Comparison of ENCODE assay signal across 25 mouse cellular contexts in the genomic region with DNA sequence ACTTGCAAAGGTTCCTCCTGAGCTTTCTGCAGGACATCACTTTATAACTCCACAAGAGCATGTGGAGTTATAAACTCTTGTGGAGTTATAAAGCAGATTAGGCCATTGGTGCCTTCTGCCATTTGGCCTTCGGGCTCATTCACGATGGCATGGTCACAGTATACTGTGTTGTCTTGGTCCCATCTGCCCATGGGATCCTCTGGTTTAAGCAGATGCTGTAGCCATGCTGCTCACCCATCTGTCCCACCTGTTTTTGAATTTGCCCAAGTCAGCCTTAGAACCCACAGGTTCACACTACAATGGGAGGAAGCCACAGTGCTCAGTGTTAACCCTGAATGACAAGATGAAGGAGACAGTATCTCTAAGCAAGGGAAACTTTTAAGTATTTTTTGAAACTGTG.
"Had no signal": no experiment of that assay in that cellular context is flagged by ENCODE, and none has a peak within 500 bp of the region (broad histone marks: within the 10 kb centered on the region; RNA-seq: fewer than 3 reads in every experiment).

No protein-coding gene starts in this region.

- H3K4me1 ChIP-seq: kidney, embryonic 15.5 days; limb, embryonic 10.5 days; limb, embryonic 13.5 days; liver, embryonic 12.5 days; liver, embryonic 15.5 days; lung, embryonic 15.5 days; megakaryocyte, embryonic 14.5 days; midbrain, embryonic 10.5 days; midbrain, embryonic 13.5 days had no signal

- DNase-seq: kidney, adult 8-10 months; kidney, postnatal 10 days; kidney, postnatal 36 days; layer of hippocampus, postnatal 36 days; liver; lung, adult 18-20 months; lung, postnatal 10 days; lung, postnatal 36 days; right cerebral cortex, adult 18-20 months; right cerebral cortex, postnatal 14 days; right cerebral cortex, postnatal 4 days; thymus, adult 2 months; thymus, postnatal 14 days; thymus, postnatal 4 days had no signal

- H3K4me3 ChIP-seq: kidney, embryonic 15.5 days; limb, embryonic 10.5 days; limb, embryonic 13.5 days; liver, embryonic 12.5 days; liver, embryonic 15.5 days; lung, embryonic 15.5 days; megakaryocyte, embryonic 14.5 days; midbrain, embryonic 10.5 days; midbrain, embryonic 13.5 days; neural tube, embryonic 13.5 days had no signal

- H3K4me2 ChIP-seq: kidney, embryonic 15.5 days; limb, embryonic 13.5 days; liver, embryonic 12.5 days; liver, embryonic 15.5 days; lung, embryonic 15.5 days; midbrain, embryonic 13.5 days; neural tube, embryonic 13.5 days had no signal

- H3K36me3 ChIP-seq: kidney, embryonic 15.5 days; limb, embryonic 10.5 days; limb, embryonic 13.5 days; liver, embryonic 12.5 days; liver, embryonic 15.5 days; lung, embryonic 15.5 days; midbrain, embryonic 10.5 days; midbrain, embryonic 13.5 days; neural tube, embryonic 13.5 days had no signal

- H3K9me3 ChIP-seq: kidney, embryonic 15.5 days; limb, embryonic 10.5 days; limb, embryonic 13.5 days; liver, embryonic 12.5 days; liver, embryonic 15.5 days; lung, embryonic 15.5 days; megakaryocyte, embryonic 14.5 days; midbrain, embryonic 10.5 days; midbrain, embryonic 13.5 days; neural tube, embryonic 13.5 days had no signal

- H3K27me3 ChIP-seq: kidney, embryonic 15.5 days; limb, embryonic 13.5 days; liver, embryonic 12.5 days; liver, embryonic 15.5 days; lung, embryonic 15.5 days; megakaryocyte, embryonic 14.5 days; midbrain, embryonic 13.5 days; neural tube, embryonic 13.5 days had no signal

- H3K9ac ChIP-seq: kidney, embryonic 15.5 days; limb, embryonic 13.5 days; liver, embryonic 12.5 days; liver, embryonic 15.5 days; lung, embryonic 15.5 days; midbrain, embryonic 13.5 days; neural tube, embryonic 13.5 days had no signal

- ATAC-seq: liver, embryonic 12.5 days; midbrain, embryonic 13.5 days had no signal

- H3K27ac ChIP-seq: kidney, embryonic 15.5 days; limb, embryonic 10.5 days; limb, embryonic 13.5 days; liver, embryonic 12.5 days; liver, embryonic 15.5 days; lung, embryonic 15.5 days; midbrain, embryonic 10.5 days; midbrain, embryonic 13.5 days; stomach, postnatal 0 days had no signal
